In the genomic region with DNA sequence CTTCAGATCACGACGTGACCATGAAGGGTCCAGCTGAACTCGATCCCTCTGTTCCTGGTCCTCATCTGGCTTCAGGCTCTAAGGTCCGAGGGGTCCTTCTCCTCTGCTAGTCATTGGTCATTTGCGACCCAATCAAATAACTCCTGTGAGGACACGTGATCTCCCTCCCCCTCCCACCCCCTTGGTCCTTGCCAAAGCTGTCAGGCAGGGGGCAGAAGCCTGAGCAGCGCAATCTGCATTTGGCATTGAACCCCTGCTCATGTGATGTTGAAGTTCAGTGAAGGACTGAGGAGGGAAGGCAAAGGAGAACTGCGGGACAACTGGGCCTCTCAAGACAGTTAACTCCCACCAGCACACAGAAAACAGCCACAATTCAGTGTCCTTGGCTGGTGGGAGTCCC, we compare ENCODE assay signal across 13 mouse cellular contexts. TPM values are rescaled to one million over a fixed set of nuclear protein-coding genes. Genes with fewer than 3 reads are reported as not detected.
A peak's percentile ranks its signal among the peaks of the same experiment; 100 is the strongest.
DNase-seq lines count a peak whose midpoint lies in the region; ATAC-seq and TF ChIP-seq lines count a peak whose summit lies in the region.
"Had no signal": no experiment of that assay in that cellular context is flagged by ENCODE, and none has a peak within 500 bp of the region (broad histone marks: within the 10 kb centered on the region; RNA-seq: fewer than 3 reads in every experiment).

No protein-coding gene starts in this region.

- peaks cover 50% of the 10 kb centered on the region for H3K4me1 ChIP-seq in hindbrain, embryonic 10.5 days (replicated peaks)
- H3K4me1 ChIP-seq in hindbrain, embryonic 13.5 days (replicated peaks): peaks cover 49% of the 10 kb centered on the region
- H3K4me1 ChIP-seq in midbrain, embryonic 15.5 days: peaks cover 41% of the 10 kb centered on the region
- H3K4me1 ChIP-seq in midbrain, embryonic 16.5 days (ENCODE audit: control insufficient read depth, insufficient read depth, low read length): peaks cover 34% of the 10 kb centered on the region
- 0 out of 2 replicates have a peak, but pooled peaks cover 5% of the 10 kb centered on the region for H3K4me1 ChIP-seq in midbrain, postnatal 0 days (ENCODE audit: insufficient read depth, low read length)

- 22% methylated on average over 8 of the region's 8 CpGs for WGBS in hindbrain, embryonic 10.5 days
- WGBS in hindbrain, embryonic 13.5 days: 27% methylated on average over 8 of the region's 8 CpGs
- WGBS in midbrain, embryonic 15.5 days: 27% methylated on average over 8 of the region's 8 CpGs
- WGBS in midbrain, embryonic 16.5 days: 23% methylated on average over 8 of the region's 8 CpGs
- 17% methylated on average over 8 of the region's 8 CpGs for WGBS in midbrain, postnatal 0 days

- no peaks in the 10 kb centered on the region for H3K9me3 ChIP-seq in hindbrain, embryonic 10.5 days
- no peaks in the 10 kb centered on the region for H3K9me3 ChIP-seq in hindbrain, embryonic 13.5 days
- H3K9me3 ChIP-seq in midbrain, embryonic 15.5 days: no peaks in the 10 kb centered on the region
- H3K9me3 ChIP-seq in midbrain, embryonic 16.5 days (replicated peaks; ENCODE audit: control insufficient read depth, low read length, poor library complexity, severe bottlenecking): no peaks in the 10 kb centered on the region
- no peaks in the 10 kb centered on the region for H3K9me3 ChIP-seq in midbrain, postnatal 0 days (ENCODE audit: low read length)
- H3K9me3 ChIP-seq: neural tube, embryonic 12.5 days had no signal

- H3K36me3 ChIP-seq in hindbrain, embryonic 10.5 days: no peaks in the 10 kb centered on the region
- H3K36me3 ChIP-seq in hindbrain, embryonic 13.5 days: no peaks in the 10 kb centered on the region
- H3K36me3 ChIP-seq in midbrain, embryonic 15.5 days (replicated peaks): no peaks in the 10 kb centered on the region
- no peaks in the 10 kb centered on the region for H3K36me3 ChIP-seq in midbrain, embryonic 16.5 days (ENCODE audit: control insufficient read depth, insufficient read depth, low read length)
- H3K36me3 ChIP-seq in midbrain, postnatal 0 days (ENCODE audit: insufficient read depth, low read length): no peaks in the 10 kb centered on the region
- H3K36me3 ChIP-seq: neural tube, embryonic 12.5 days had no signal

- H3K4me3 ChIP-seq in hindbrain, embryonic 10.5 days: no peak overlapping the region
- no peak overlapping the region for H3K4me3 ChIP-seq in hindbrain, embryonic 13.5 days
- no peak overlapping the region for H3K4me3 ChIP-seq in midbrain, embryonic 15.5 days
- H3K4me3 ChIP-seq in midbrain, embryonic 16.5 days (ENCODE audit: low read depth, low read length): no peak overlapping the region
- no peak overlapping the region for H3K4me3 ChIP-seq in midbrain, postnatal 0 days (ENCODE audit: low read depth, low read length)
- H3K4me3 ChIP-seq: heart, adult 2 months; neural tube, embryonic 12.5 days had no signal

- no peak for ATAC-seq in hindbrain, embryonic 13.5 days (ENCODE audit: low FRiP score)
- no peak for ATAC-seq in midbrain, embryonic 15.5 days (replicated peaks)
- ATAC-seq in midbrain, embryonic 16.5 days: no peak
- ATAC-seq in midbrain, postnatal 0 days (ENCODE audit: low FRiP score): peak; percentile 25
- ATAC-seq: activated CD4-positive, CD25-positive, alpha-beta regulatory T cell, adult 4 months had no signal

- peak; percentile 41 for DNase-seq in hindbrain, embryonic 10.5 days (ENCODE audit: low spot score)
- peak; percentile 63 for DNase-seq in embryo, embryonic 10.5 days (ENCODE audit: low spot score)
- peak; percentile 81 for DNase-seq in midbrain, postnatal 0 days (ENCODE audit: low spot score)
- no peak for DNase-seq in kidney, postnatal 4 days
- no peak for DNase-seq in kidney, postnatal 10 days
- DNase-seq: heart, adult 2 months; liver had no signal

- TF ChIP-seq CTCF in midbrain, postnatal 0 days (IDR thresholded peaks at IDR 0.05): peak; percentile 55

- no peak overlapping the region for H3K4me2 ChIP-seq in hindbrain, embryonic 13.5 days
- no peak overlapping the region for H3K4me2 ChIP-seq in midbrain, embryonic 15.5 days
- H3K4me2 ChIP-seq in midbrain, embryonic 16.5 days (ENCODE audit: low read length): no peak overlapping the region
- H3K4me2 ChIP-seq in midbrain, postnatal 0 days (ENCODE audit: low read depth, low read length, poor library complexity, severe bottlenecking): no peak overlapping the region
- H3K4me2 ChIP-seq: neural tube, embryonic 12.5 days had no signal

- no peak overlapping the region for H3K9ac ChIP-seq in hindbrain, embryonic 13.5 days
- H3K9ac ChIP-seq in midbrain, embryonic 15.5 days: no peak overlapping the region
- H3K9ac ChIP-seq in midbrain, embryonic 16.5 days (ENCODE audit: low read depth, low read length): no peak overlapping the region
- H3K9ac ChIP-seq in midbrain, postnatal 0 days (replicated peaks; ENCODE audit: low read length, poor library complexity, severe bottlenecking): no peak overlapping the region
- H3K9ac ChIP-seq: neural tube, embryonic 12.5 days had no signal

- H3K27me3 ChIP-seq in hindbrain, embryonic 10.5 days (ENCODE audit: insufficient read depth, poor library complexity, severe bottlenecking): peaks cover 97% of the 10 kb centered on the region
- H3K27me3 ChIP-seq in hindbrain, embryonic 13.5 days: peaks cover 83% of the 10 kb centered on the region
- H3K27me3 ChIP-seq in midbrain, embryonic 15.5 days (replicated peaks): peaks cover 67% of the 10 kb centered on the region
- peaks cover 48% of the 10 kb centered on the region for H3K27me3 ChIP-seq in midbrain, embryonic 16.5 days (ENCODE audit: control insufficient read depth, insufficient read depth, low read depth, low read length)
- H3K27me3 ChIP-seq in midbrain, postnatal 0 days (ENCODE audit: insufficient read depth, low read length): peaks cover 42% of the 10 kb centered on the region
- H3K27me3 ChIP-seq: neural tube, embryonic 12.5 days had no signal

- no peak overlapping the region for H3K27ac ChIP-seq in hindbrain, embryonic 10.5 days
- no peak overlapping the region for H3K27ac ChIP-seq in hindbrain, embryonic 13.5 days
- 0 out of 2 replicates have a peak overlapping the region, but pooled peaks have one; percentile 7 for H3K27ac ChIP-seq in midbrain, embryonic 15.5 days
- H3K27ac ChIP-seq in midbrain, embryonic 16.5 days (ENCODE audit: low read length): no peak overlapping the region
- H3K27ac ChIP-seq in midbrain, postnatal 0 days (ENCODE audit: low read depth, low read length): peak overlapping the region; percentile 43; the same call in 1 of the 2 replicates
- H3K27ac ChIP-seq: heart, adult 2 months; neural tube, embryonic 12.5 days had no signal

RNA-seq across cellular contexts. Expression of gene A230072I06Rik, which starts 51.4 kb away (rescaled TPM):
- not detected in 2 replicates for polyA plus RNA-seq in hindbrain, embryonic 10.5 days (2016; fragmentation: Nextera tagmentation; extraction: Ambion mirVana)
- 0.09 TPM in 1 of 2 replicates, not detected in the other for polyA plus RNA-seq in hindbrain, embryonic 13.5 days (2015; fragmentation: Nextera tagmentation; extraction: Ambion mirVana)
- polyA plus RNA-seq in midbrain, embryonic 15.5 days (2015; fragmentation: Nextera tagmentation; extraction: Ambion mirVana): 0.09 and 0.15 TPM in 2 replicates
- polyA plus RNA-seq in midbrain, embryonic 16.5 days (2015; fragmentation: Nextera tagmentation; extraction: Ambion mirVana): 0.11 TPM in 1 of 2 replicates, not detected in the other
- 0.24 TPM in 1 of 2 replicates, not detected in the other for total RNA-seq in midbrain, postnatal 0 days (2014; rRNA removed)
- polyA plus RNA-seq in midbrain, postnatal 0 days (2015; fragmentation: Nextera tagmentation; extraction: Ambion mirVana): not detected in 2 replicates
- total RNA-seq: heart, adult 2 months; megakaryocyte progenitor cell, adult 5-6 weeks had no signal
- polyA plus RNA-seq: activated CD4-positive, CD25-positive, alpha-beta regulatory T cell, adult 4 months; heart, adult 2 months; neural tube, embryonic 12.5 days had no signal

Comparison
In these comparisons a context has a peak if more than half of its experiments do, and no peak if none do; other contexts are left out.
1. H3K27ac ChIP-seq: peak in midbrain, embryonic 15.5 days (single experiment) and midbrain, postnatal 0 days (single experiment); none in hindbrain, embryonic 10.5 days (single experiment), hindbrain, embryonic 13.5 days (single experiment) and midbrain, embryonic 16.5 days (single experiment).
2. DNase-seq: peak in hindbrain, embryonic 10.5 days (single experiment), embryo, embryonic 10.5 days (single experiment) and midbrain, postnatal 0 days (single experiment); none in kidney, postnatal 4 days (0 of 2) and kidney, postnatal 10 days (single experiment).